Mouse (Mus musculus): ENCODE results near the gene Ptprf. TPM values are rescaled to one million over a fixed set of nuclear protein-coding genes. Genes with fewer than 3 reads are reported as not detected.
A peak's percentile ranks its signal among the peaks of the same experiment; 100 is the strongest.

Ptprf gene
- total RNA-seq, 2 experiments from 2014 or later, result 106 to 112 TPM

DNA sequence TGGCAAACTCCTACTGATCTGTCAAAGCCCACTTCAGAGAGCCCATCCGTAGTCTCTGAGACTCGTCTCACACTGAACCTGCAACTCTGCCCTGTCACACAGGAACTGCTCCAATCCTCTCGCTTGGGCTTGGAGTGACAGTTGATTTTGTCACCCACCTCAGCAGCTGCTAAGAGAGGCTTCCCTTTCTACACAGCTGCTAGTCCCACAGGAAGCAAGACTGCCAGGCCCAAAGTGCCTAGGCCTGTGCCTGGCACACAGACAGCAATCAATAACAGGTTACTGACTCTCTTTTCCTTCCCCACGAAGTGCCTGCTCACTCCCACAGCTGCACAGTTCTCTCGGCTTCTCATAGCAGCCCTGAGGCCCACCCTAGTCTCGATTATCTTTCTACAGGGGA lies 2.7 kb downstream of the Ptprf start:
- no peak for DNase-seq (ENCODE audit: low spot score in 2 of 2)

DNA sequence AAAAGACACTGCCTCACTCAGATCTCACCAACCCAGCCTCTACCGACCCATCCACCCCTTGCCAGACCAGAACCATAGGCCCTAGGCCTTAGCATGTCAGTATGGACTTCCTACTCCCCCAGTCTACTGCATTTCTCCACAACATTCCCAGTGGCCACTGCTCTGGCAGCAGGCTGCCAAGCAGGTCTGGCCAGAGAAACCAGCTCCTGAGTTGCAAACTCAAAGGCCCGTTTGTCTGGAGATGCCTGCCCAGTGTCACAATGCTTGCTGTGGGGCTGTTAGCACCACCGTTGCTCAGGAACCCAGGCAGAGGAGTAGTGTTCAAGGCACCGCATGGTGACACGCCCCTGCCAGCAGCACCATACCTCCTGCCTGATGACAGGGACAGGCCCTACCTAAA lies 5.0 kb downstream of the Ptprf start:
- DNase-seq (ENCODE audit: low spot score in 2 of 2), result no peak

DNA sequence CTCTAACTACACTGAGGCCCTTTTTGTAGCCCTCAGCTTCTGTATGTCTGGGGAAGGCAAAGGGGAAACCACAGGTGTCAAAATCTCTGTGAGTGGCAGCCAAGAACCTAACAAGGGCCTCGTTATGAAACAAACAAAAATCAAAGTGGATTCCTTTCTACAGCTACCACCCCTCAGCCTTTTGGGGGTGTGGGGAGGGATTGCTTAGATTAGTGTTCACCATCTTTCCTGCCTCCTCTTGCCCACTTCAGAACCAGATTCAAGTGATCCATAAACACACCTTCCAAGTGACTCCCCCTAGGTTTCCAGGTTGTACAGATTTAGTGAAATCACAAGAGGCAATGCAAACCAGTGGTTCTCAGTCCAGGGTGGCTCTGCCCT lies 9.0 kb downstream of the Ptprf start:
- no peak for DNase-seq (ENCODE audit: low spot score in 2 of 2)

DNA sequence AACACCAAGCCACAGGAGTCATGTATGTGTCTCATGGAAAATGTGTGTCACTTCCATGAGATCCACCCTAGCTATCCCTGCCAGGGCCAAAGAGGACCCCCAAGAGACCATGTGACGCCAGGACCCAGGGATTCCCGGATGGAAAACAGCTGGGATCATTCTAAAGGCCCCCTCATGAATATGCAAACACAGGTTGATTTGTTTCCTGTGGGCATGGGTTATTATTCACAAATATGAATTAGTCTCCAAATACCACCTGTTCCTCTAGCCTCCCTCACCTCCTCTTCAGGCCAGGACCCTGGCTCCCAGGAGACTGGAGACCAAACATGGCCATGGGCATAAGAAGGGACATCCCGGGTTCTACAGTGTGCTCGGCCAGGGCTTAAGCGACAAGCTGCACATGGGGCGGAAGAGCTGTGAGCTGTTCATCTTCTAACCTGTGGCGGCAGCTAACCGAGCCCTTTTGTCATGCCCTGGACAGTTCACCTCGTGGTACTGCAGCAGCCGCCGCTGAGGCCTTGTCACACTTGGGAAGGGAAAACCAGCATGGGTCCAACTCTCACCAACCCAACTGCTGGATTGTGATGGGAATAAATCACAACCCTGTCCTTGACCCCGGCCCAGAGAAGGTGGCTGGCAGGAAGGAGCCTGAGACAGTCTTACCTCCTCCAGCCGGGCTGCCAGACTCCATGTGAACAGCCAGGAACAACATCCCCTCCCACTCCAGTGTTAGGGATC lies 9.6 kb downstream of the Ptprf start:
- DNase-seq (ENCODE audit: low spot score in 2 of 2), result no peak

DNA sequence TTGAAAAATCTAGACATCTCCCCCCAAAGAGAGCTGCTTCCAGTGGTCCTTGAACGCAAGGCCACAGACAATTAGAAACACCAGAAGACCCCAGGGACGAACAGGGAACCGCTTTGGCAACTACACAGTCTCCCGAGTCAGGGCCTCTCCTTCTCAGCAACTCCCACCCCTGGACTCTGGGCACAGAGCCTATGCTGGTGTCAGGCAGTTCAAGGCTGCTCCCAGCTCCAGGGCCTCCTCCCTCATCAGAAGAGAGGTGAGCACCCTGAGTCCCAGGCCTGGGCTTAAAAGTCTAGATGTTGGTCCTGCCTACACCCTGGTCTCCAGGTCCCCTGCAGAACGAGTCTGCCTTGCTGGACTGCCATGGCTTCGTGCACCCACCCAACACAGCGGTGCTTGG lies 10.7 kb downstream of the Ptprf start:
- DNase-seq (ENCODE audit: low spot score in 2 of 2), result no peak

DNA sequence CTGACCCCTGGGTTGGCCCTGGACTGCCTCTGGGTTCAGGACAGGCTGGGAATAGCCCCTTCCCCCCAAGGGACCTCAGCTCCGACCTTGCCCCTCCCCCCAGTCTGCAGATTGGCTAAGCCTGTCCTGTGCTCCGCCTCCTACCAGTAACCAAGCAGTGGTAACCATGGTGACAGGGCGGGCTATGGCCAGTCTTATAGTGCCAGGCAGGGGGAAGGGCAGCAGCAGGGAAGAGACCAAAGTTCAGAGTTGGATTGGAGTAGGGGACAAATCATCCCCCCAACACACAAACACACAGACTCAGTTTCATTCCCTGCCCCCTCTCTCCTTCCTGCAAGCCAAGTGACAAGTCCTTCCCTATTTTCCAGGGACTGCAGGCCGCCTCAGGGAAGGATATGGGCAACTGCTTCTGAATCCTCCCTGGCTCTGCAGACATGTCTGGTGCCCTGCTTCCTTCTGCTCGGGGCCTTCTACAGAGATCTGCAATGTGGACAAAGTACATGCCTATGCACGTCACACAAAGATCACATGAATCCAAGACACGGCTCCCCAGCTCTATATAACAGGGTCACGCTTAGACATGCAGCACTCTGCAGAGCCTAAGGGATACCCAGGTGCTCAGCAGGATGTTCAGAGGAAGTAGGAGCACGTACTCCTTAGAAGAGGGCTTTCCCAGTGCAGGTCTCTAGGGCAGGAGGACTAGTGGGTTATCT lies 14.5 kb downstream of the Ptprf start:
- peak; percentile 68 to 81 for DNase-seq (ENCODE audit: low spot score in 2 of 2)

DNA sequence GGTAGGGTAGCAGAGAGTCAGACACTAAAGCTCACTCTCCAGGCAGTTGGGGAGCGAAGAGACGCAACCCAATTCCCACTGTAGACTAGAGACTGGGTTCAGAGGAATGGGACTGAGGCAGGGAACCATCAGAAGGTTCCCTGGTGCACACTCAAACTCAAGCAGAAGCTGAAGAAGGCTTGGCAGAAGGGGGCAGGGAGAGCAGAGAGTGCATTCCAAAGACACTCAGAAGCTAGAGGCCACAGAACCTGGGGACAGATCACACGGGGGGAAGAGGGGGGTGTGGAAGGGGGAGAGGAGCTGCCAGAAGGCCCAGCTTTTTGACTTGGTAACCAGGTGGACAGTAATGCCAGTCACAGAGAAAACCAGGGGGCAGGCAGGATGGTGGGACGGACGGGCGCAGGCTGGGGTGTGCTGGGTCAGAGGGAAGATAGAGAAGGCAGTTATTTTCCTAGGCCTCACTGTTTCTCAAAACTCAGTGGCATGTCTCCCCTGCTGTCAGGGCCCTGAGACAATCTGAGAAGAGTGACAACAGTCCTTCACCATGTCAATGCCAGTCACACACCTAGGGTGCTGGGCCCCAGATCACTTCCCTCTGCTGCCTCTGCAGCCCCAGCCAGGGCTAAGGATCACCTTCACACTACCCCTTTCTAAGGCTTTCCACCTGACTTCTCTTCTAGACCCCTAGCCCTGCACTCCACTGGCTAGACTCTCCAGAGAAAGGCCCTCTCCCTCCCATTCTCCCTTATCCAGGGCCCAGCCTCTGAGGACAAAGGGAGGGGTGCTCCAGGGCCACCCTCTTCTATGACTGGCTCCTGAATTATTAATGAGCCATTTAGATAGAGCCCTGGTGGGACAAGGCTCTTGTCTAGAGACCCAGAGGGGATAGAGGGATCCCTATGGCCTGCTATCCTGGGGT lies 15.3 kb downstream of the Ptprf start:
- DNase-seq (ENCODE audit: low spot score in 2 of 2), result no peak

DNA sequence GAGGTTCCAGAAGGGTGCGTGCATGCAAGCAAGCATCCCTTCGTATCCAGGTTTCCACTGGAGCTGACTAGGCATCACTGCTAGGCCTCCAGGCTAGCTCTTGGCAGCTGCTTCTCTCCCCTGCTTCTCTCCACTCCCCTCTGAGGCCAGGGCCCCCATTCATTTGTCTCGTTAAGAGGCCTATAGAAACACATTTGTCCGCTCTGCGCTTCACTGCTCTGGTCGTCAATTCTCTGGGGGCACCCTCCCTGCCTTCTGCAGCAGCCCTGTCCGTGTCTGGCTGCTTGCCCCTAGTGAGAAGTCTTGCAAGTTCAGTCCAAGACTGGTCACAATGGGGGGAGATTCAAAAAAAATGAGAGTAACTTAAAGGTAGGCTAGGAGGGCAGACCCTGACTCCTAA lies 16.7 kb downstream of the Ptprf start:
- no peak for DNase-seq (ENCODE audit: low spot score in 2 of 2)

DNA sequence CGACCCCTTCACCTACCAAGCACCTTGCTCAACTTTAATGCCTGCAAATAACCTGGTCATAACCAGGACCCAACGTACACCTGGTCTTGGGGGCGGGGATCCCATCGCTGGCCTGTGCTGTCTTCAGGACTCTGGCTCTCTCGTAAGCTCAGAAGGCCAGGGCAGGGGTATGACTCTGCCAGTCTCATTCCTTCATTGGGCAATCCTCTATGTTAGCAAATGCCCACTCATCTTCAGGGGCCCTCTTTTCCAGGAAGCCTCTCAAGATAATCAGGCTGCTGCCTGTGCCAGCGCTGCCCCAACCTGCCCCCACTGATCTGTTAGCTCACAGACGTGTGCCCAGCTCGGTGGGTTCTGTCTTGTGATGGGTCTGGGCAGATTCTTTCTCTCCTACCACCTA lies 17.2 kb downstream of the Ptprf start:
- no peak for DNase-seq (ENCODE audit: low spot score in 2 of 2)

DNA sequence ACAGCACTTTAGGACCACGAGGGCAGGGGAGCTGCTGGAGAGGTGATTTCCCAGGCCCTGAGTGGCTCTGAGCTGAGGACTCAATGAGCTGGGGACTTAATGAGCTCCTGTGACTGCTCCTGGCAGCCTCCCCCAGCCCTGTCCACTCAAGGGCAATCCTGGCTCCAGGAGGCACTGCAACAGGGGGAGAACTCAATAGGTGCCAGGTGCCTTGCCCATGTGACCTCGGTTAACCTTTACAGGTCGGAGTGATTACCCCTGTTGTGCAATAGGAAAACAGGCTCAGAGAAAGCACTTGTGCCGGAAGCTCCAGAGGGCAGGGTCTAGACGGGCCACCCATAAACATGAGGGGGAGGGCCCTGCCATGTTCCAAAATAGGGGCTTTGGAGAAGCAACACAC lies 17.7 kb downstream of the Ptprf start:
- DNase-seq (ENCODE audit: low spot score in 2 of 2), result no peak

DNA sequence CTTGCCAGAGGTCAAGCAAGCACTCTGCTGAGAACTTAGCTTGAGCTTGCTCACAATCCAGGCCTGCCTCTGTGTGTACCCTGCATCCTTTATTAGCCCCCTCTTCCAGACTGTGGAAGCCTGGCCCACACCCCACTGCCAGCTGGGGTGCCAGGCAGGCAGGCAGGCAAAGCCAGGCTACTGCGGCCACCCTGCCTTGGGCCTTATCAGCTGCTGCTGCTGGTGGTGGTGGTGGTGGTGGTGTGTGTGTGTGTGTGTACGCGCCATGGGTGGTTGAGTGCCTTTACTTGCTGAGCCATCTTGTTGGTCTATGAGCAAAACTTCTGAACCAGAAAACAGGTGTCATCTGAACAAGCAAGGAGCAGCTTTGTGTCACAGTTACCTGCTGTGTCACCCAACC lies 18.3 kb downstream of the Ptprf start:
- DNase-seq (ENCODE audit: low spot score in 2 of 2), result no peak

DNA sequence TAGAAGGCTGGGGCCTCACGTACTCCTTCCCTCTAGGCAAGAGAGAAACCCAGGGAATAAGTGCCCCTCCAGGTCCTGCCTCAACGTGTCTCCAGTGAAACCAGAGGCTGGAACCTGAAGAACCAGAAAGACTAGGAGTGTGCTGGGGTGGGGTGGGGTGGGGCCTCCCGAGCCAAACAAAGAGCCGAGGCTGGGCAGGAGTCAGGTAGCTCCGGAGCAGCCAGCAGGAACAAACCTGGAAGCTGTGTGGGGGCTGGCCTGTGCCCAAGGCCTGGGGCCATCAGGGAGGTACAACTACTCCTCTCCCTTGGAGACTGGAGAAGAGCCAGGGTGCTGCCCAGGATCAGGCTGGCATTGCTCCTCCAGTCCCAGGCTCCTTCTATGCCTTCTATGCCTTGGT lies 18.9 kb downstream of the Ptprf start:
- no peak for DNase-seq (ENCODE audit: low spot score in 2 of 2)

DNA sequence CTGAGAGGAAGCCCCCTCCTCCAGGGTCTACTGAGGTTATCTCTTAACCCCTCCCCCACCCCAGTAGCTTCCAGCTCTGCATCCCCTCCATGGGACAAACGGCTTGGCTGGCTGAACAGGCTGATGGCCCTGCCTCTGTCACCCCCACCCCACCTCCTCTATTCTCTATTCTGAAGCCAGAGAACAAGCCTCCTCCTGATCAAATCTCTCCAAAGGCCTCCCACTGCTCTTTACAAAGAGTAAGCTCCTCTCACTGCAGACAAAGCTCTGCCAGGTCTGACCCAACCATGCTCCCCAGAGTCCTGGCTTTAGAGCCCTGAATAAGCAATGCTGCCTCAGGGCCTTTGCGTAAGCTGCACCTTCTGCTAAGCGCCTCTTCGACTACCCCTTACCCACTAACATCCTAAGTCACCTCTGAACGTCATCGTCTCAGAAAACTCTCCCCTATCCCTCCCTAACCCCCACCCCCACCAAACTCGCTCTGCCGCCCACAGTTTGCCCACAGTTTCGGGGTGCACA lies 19.6 kb downstream of the Ptprf start:
- no peak for DNase-seq (ENCODE audit: low spot score in 2 of 2)

DNA sequence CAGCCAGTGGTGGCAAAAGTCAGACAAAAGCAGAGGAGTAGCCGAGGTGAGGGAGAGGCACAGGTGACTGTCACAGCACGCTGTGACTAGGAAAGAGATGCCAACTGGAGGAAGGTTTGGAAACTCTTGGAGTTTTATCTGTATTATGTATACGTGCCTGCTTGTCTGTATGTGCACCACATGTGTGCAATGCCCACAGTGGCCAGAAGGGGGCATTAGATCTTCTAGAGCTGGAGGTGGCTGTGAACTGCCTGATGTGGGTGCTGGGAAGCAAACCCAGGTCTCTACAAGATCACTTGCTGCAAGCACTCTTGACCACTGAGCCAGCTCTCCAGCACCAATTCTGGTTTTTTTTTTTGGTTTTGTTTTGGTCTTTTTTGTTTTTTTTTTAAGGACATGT lies 20.5 kb downstream of the Ptprf start:
- no peak for DNase-seq (ENCODE audit: low spot score in 2 of 2)

DNA sequence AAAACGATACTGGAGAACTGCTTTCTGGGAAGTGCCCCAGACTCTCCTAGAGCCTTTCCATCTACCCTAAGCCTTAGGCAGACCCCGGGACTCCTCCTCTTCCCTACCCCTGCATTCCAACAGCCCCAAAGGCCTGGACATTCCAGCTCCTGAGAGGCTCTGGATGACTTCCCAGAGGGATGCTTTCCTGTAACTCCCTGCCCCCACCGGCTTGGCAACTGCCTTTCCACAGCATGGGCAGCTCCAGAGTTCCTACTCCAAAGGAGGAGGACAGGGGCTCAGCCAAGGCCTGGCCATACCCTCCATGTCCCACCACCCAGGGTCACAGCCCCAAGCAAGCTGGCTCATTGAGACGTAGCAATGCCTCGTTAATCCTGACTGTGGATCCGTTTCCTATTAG lies 21.2 kb downstream of the Ptprf start:
- DNase-seq (ENCODE audit: low spot score in 2 of 2), result peak in 1 of 2 experiments; percentile 64

DNA sequence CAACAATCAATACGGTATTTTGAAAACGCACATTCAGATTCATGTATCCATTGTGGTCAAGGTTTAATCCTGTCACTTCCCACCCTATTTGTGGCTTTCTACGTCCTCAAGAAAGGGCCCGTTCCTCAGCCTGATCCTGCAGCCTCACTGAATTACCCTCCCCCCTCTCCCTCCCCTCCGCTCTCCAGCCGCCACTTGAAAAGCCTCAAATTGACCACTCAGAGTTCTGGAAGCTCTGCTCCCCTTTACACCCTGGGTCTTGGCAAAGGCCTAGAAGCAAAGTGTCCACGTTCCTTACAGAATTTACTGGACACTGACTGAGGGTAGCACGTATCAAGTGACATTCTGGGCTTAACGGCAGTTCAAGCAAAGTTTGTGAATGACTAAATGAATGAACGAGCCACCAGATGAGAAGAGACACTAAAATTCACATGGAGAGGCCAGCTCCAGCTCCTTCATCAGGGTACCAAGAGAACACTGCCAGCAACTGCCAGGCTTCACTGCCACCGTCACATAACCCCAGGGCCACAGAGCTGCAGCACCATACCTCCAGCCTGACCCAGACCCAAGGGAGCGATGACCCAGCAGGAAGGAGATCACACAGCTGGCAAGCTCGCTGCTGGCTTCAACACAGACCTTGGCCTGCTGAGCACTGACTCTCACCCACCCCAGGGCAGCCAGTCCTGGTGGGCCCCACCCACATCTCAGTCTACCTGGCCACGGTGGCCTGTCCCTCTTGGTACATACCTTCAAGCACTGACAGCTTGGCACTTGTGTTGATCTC lies 22.6 kb downstream of the Ptprf start:
- DNase-seq (ENCODE audit: low spot score in 2 of 2), result no peak

DNA sequence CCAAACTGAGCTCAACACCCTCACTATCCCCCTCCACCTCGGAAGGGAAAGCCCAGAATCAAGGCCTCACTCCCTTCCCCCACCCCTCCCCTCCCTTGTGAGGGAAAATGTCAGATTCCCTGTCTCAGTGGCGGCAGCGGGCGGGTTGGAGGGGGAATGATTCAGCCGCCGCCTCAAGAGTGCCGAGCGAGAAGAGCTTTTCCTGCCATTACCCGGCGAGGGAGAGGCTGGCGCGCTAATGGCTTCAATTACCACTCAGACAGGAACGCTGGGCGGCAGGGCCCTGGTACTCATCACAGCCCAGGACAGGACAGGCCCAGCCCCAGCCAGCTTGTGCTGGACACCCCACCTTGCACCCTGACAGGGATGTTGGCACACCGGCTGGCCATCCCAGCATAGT lies 25.6 kb downstream of the Ptprf start:
- no peak for DNase-seq (ENCODE audit: low spot score in 2 of 2)

DNA sequence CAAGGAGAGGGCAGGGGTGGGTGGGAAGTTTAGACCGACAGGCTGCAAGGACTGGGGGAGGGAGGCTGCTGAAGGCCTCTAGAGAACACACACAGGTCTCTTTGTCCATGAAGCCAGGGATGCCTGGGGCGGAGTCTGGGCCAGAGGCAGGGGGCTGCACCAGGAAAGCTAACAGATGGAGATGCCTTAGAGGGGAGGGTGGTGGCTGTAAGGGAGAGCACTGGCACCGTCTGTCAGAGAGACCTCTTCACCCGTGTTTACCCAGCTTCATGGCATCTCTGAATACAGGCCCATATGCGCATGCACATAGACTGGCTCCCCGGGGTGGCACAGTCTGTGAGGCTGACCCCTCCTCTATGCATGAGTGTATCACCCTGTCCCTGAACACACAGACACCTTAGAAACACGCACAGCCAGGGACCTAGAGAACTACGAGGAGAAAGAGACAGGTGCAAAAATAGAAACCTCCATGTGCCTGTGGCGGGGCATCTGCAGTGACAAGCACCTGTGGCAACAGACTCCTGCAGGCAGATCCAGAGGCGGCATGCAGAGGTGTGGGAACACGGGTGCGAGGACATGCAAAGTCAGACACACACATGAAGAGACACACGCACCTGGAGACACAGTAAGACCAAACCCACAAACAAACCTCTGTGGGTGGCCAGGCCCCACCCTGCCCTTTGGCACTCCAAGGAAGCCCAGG lies 29.3 kb downstream of the Ptprf start:
- DNase-seq (ENCODE audit: low spot score in 2 of 2), result no peak

DNA sequence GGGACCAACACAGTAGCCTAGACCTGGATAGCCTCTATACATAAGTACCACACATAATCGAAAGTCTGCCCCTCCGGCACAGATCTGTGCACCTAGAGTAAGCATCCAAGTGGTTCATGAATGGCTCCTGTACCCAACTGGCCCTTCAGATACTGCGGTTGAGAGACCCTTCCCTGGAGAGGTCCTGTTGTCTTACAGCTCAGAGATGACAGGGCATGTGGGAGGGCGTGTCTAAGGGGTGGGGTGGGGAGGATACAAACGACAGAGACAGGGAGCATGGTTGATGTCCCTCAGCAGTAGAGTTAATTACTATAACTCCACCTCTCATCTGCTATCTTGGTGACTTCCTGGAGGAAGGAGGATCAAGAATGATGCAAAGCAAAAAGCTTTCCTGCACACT lies 29.9 kb downstream of the Ptprf start:
- DNase-seq (ENCODE audit: low spot score in 2 of 2), result no peak

DNA sequence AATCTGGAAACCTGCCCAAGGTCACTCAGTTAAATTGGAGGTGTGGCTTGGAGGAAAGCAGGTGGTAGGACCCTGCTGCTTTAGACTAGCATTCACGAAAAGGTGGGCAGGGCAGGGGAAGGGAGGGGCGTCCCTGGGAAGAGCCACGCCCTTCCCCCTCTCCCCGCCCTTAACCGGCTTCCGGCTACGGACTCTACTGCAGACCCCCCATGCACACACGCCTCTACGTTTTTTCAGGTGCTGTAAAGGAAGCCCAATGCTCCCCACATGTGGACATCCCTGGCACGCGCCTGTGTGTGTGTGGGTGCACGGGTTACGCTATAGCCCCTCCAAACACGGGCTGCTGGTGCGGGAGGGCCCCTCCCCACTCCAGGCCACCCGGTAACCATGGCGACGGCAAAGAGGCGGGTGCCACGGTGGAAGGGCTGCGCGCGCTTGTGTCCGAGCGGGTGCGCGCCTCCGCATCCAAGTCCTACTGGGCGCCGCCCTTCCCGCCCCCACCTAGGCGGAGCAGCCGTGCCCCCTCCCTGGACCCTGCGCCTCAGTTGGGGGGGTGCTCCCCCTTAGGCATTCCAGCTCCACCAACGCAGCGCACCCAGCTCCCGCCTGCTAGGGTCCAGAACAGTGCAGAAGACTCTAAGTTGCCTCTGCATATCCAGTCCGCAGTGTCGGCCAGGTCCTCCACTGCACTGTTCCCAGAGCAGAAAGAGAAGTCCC lies 30.5 kb downstream of the Ptprf start:
- DNase-seq (ENCODE audit: low spot score in 2 of 2), result peak; percentile 48 to 65

Measured in layer of hippocampus, postnatal 14 days (tissue).